Mouse (Mus musculus): ENCODE data around the gene Pigg. TPM values are rescaled to one million over a fixed set of nuclear protein-coding genes. Genes with fewer than 3 reads are reported as not detected.
"Not testable (repeated sequence)": the region's sequence is repeated elsewhere in the genome, so short reads cannot be mapped to it uniquely, and the experiment has no call there.

The Pigg gene
- polyA plus RNA-seq (2016; fragmentation: Nextera tagmentation; extraction: Ambion mirVana) = 7.3 and 8.3 TPM in 2 replicates

- peaks cover 4% of the 10 kb centered on the region; the same call in 1 of the 2 replicates for H3K36me3 ChIP-seq (replicated peaks)
- no peaks in the 10 kb centered on the region for H3K9me3 ChIP-seq
- peak within 1 kb of the TSS; percentile 81 for H3K4me3 ChIP-seq (replicated peaks)
- peak within 1 kb of the TSS; percentile 81 for H3K9ac ChIP-seq
- ATAC-seq (ENCODE audit: low FRiP score) = peak; percentile 98
- under 1% methylated on average over 57 of the region's 57 CpGs for WGBS
- peaks cover 12% of the 10 kb centered on the region for H3K4me1 ChIP-seq
- H3K27me3 ChIP-seq = no peaks in the 10 kb centered on the region
- peak within 1 kb of the TSS; percentile 78 for H3K4me2 ChIP-seq
- peak within 1 kb of the TSS; percentile 77 for H3K27ac ChIP-seq
Observed at GRCm38 (mm10) chr5:108312224-108313064, at the start of gene Pigg. Gene Pigg (plus strand): TSS chr5:108312609.

- Histone ChIP-seq H3K9ac (no peak overlapping the region), H3K36me3 (replicated peaks) (no peaks in the 10 kb centered on the region), H3K4me3 (replicated peaks) (no peak overlapping the region), H3K27ac (no peak overlapping the region), H3K9me3 (no peaks in the 10 kb centered on the region), H3K27me3 (no peaks in the 10 kb centered on the region), H3K4me1 (peaks cover under 1% of the 10 kb centered on the region; the same call in 1 of the 2 replicates), H3K4me2 (no peak overlapping the region)
- ATAC-seq (ENCODE audit: low FRiP score) = no peak
- WGBS = 57% methylated on average over 4 of the region's 4 CpGs
Observed at GRCm38 (mm10) chr5:108262722-108263121, 49.7 kb upstream of the Pigg start.

DNA sequence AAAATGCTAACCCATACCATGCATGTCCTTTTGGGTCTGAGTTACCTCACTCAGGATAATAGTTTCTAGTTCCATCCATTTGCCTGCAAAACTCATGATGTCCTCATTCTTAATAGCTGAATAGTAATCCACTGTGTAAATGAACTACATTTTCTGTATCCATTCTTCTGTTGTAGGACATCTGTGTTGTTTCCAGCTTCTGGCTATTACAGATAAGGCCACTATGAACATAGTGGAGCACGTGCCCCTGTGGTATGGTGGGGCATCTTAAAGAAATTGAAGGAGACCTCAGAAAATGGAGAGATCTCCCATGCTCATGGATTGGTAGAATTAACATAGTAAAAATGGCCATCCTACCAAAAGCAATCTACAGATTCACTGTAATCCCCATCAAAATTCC lies 48.6 kb upstream of the Pigg start:
- 84% methylated on average over 1 of the region's 1 CpGs for WGBS
- not testable (repeated sequence) for H3K4me2 ChIP-seq; H3K36me3 ChIP-seq (replicated peaks); H3K4me3 ChIP-seq (replicated peaks); H3K4me1 ChIP-seq; H3K9me3 ChIP-seq; H3K27me3 ChIP-seq; H3K27ac ChIP-seq; ATAC-seq (ENCODE audit: low FRiP score); H3K9ac ChIP-seq

DNA sequence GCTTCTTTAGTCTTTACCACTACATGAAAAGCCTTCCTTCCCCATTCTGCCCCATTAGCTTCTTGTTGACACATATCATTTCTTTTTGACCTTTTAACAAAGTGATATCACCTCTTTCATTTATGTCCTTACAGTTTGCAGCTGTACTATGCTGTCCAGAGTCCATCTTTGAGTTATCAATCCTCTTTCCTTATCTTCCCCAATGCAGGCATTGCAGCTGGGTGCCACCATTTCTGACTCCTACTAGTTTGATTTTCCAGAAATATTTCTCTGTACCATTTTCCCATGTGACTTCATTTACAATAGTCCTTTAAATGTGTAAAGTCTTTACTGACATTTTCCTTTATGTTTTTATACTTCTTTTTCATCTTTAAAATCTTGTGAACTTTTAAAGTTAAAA lies 45.4 kb upstream of the Pigg start:
- H3K27ac ChIP-seq = no peak overlapping the region
- H3K4me3 ChIP-seq (replicated peaks) = no peak overlapping the region
- ATAC-seq (ENCODE audit: low FRiP score) = no peak
- H3K9ac ChIP-seq = no peak overlapping the region
- no peak overlapping the region for H3K4me2 ChIP-seq
- H3K36me3 ChIP-seq (replicated peaks) = no peaks in the 10 kb centered on the region
- H3K4me1 ChIP-seq = peaks cover 26% of the 10 kb centered on the region
- H3K9me3 ChIP-seq = no peaks in the 10 kb centered on the region
- H3K27me3 ChIP-seq = no peaks in the 10 kb centered on the region

GRCm38 (mm10) chr5:108268127-108269062 lies 44.0 kb upstream of the Pigg start, which contains the start of gene Dr1:
Gene Dr1 (plus strand): TSS chr5:108268897.
- H3K27ac ChIP-seq = peak within 1 kb of the TSS; percentile 93
- H3K9ac ChIP-seq = peak within 1 kb of the TSS; percentile 97
- peak; percentile 99 for ATAC-seq (ENCODE audit: low FRiP score)
- H3K4me3 ChIP-seq (replicated peaks) = peak within 1 kb of the TSS; percentile 92
- 4% methylated on average over 54 of the region's 55 CpGs for WGBS
- H3K36me3 ChIP-seq (replicated peaks) = no peaks in the 10 kb centered on the region
- peak within 1 kb of the TSS; percentile 91 for H3K4me2 ChIP-seq
- H3K9me3 ChIP-seq = no peaks in the 10 kb centered on the region
- peaks cover 26% of the 10 kb centered on the region for H3K4me1 ChIP-seq
- H3K27me3 ChIP-seq = no peaks in the 10 kb centered on the region

DNA sequence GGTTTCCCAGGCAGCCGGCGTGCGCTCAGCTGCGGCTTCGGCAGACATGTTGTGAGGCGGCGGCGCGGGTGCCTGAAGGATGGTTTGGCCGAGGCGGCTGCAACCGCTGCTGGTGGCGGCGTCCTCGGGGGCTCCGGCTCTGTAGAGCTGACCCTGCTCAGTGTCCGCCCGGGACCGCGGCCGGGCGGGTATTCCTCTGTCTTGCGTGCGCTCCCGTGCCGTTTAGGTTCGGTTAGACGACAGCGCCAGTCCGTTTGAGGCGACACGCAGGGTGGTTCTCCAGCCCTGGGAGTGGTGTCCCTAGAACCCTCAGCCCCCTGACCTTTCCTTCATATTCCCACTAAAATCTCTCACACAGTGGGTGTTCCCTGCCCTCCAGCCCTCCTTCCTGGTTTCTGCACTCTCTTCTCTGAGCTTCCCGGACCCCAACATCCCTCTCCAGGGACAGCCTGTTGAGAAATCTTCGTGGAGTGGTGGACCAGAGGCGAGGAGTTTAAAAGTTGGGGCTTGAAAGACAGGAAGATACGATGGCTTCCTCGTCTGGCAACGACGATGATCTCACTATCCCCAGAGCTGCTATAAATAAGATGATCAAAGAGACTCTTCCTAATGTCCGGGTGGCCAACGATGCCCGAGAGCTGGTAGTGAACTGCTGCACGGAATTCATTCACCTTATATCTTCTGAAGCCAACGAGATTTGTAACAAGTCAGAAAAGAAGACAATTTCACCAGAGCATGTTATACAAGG lies 43.2 kb upstream of the Pigg start:
- Histone ChIP-seq H3K4me2 (peak overlapping the region; percentile 91), H3K9me3 (no peaks in the 10 kb centered on the region), H3K27me3 (no peaks in the 10 kb centered on the region), H3K4me3 (replicated peaks) (peak overlapping the region; percentile 92), H3K4me1 (peaks cover 26% of the 10 kb centered on the region), H3K9ac (peak overlapping the region; percentile 97), H3K27ac (peak overlapping the region; percentile 93), H3K36me3 (replicated peaks) (no peaks in the 10 kb centered on the region)
- WGBS = under 1% methylated on average over 44 of the region's 44 CpGs
- peak; percentile 81 for ATAC-seq (ENCODE audit: low FRiP score)

GRCm38 (mm10) chr5:108269811-108270151 lies 42.6 kb upstream of the Pigg start:
- no peak for ATAC-seq (ENCODE audit: low FRiP score)
- Histone ChIP-seq H3K36me3 (replicated peaks) (no peaks in the 10 kb centered on the region), H3K9me3 (no peaks in the 10 kb centered on the region), H3K4me3 (replicated peaks) (peak overlapping the region; percentile 92), H3K4me1 (peaks cover 26% of the 10 kb centered on the region), H3K27me3 (no peaks in the 10 kb centered on the region), H3K9ac (peak overlapping the region; percentile 97), H3K4me2 (peak overlapping the region; percentile 91), H3K27ac (no peak overlapping the region)
- WGBS = 20% methylated on average over 7 of the region's 7 CpGs

GRCm38 (mm10) chr5:108270415-108270814 lies 42.0 kb upstream of the Pigg start:
- 65% methylated on average over 9 of the region's 9 CpGs for WGBS
- peak overlapping the region; percentile 97; the same call in 1 of the 2 replicates for H3K9ac ChIP-seq

GRCm38 (mm10) chr5:108271345-108271744 lies 41.1 kb upstream of the Pigg start:
- not testable (repeated sequence) for H3K4me3 ChIP-seq (replicated peaks); H3K27me3 ChIP-seq; ATAC-seq (ENCODE audit: low FRiP score); H3K9ac ChIP-seq; H3K9me3 ChIP-seq; H3K27ac ChIP-seq; H3K36me3 ChIP-seq (replicated peaks)
- Histone ChIP-seq H3K4me1 (peaks cover 26% of the 10 kb centered on the region), H3K4me2 (peak overlapping the region; percentile 91)
- WGBS = 90% methylated on average over 6 of the region's 6 CpGs

More at GRCm38 (mm10) chr5:108270415-108270814, 42.0 kb upstream of the Pigg start:
- H3K4me2 ChIP-seq = peak overlapping the region; percentile 91
- no peaks in the 10 kb centered on the region for H3K9me3 ChIP-seq
- H3K4me3 ChIP-seq (replicated peaks) = peak overlapping the region; percentile 92
- 0 out of 2 replicates have a peak, but pooled peaks cover 2% of the 10 kb centered on the region for H3K36me3 ChIP-seq (replicated peaks)
- no peaks in the 10 kb centered on the region for H3K27me3 ChIP-seq
- no peak overlapping the region for H3K27ac ChIP-seq
- no peak for ATAC-seq (ENCODE audit: low FRiP score)
- H3K4me1 ChIP-seq = peaks cover 26% of the 10 kb centered on the region

- no peak for ATAC-seq (ENCODE audit: low FRiP score)
- Histone ChIP-seq H3K9ac (no peak overlapping the region), H3K27ac (no peak overlapping the region), H3K27me3 (no peaks in the 10 kb centered on the region), H3K36me3 (replicated peaks) (no peaks in the 10 kb centered on the region), H3K9me3 (no peaks in the 10 kb centered on the region), H3K4me2 (no peak overlapping the region), H3K4me3 (replicated peaks) (no peak overlapping the region), H3K4me1 (no peaks in the 10 kb centered on the region)
- WGBS = 90% methylated on average over 2 of the region's 2 CpGs
Observed at GRCm38 (mm10) chr5:108286957-108287356, 25.5 kb upstream of the Pigg start.

GRCm38 (mm10) chr5:108301567-108301966 lies 10.8 kb upstream of the Pigg start:
- 58% methylated on average over 3 of the region's 3 CpGs for WGBS
- no peak for ATAC-seq (ENCODE audit: low FRiP score)
- no peaks in the 10 kb centered on the region; the same call in 1 of the 2 replicates for H3K27me3 ChIP-seq
- H3K36me3 ChIP-seq (replicated peaks) = no peaks in the 10 kb centered on the region
- no peak overlapping the region for H3K4me2 ChIP-seq
- no peak overlapping the region for H3K9ac ChIP-seq
- no peaks in the 10 kb centered on the region for H3K9me3 ChIP-seq
- H3K4me1 ChIP-seq = no peaks in the 10 kb centered on the region
- no peak overlapping the region for H3K4me3 ChIP-seq (replicated peaks)
- H3K27ac ChIP-seq = no peak overlapping the region
